Mouse (Mus musculus) lung, embryonic 15.5 days (tissue): Measurements from ENCODE around the gene Lin7a. TPM values are rescaled to one million over a fixed set of nuclear protein-coding genes. Genes with fewer than 3 reads are reported as not detected.
"Not testable (repeated sequence)": the region's sequence is repeated elsewhere in the genome, so short reads cannot be mapped to it uniquely, and the experiment has no call there.

Experiments
- ATAC-seq: fragments of 200-750 bp; cut with Nextera tagmentation; 2 replicates; pipeline ENCODE4 v1.8.0; 2017; ENCODE audit warnings: moderate number of reproducible peaks, borderline replicate concordance; ENCODE audit not compliant: low FRiP score, low TSS enrichment; ENCODE audit errors: extremely low read depth
- H3K27ac ChIP-seq: fragments of 300-500 bp; sonication (generic); 2 replicates; pipeline ENCODE4 v1.5.1; 2015; ENCODE audit warnings: moderate library complexity, mild to moderate bottlenecking, inconsistent platforms
- H3K27me3 ChIP-seq: fragments of 300-500 bp; sonication (generic); 2 replicates; pipeline ENCODE4 v1.6.1; 2015; ENCODE audit warnings: inconsistent platforms
- H3K36me3 ChIP-seq: fragments of 300-500 bp; sonication (generic); 2 replicates; pipeline ENCODE4 v1.6.1; 2015; ENCODE audit warnings: inconsistent platforms
- H3K4me1 ChIP-seq: fragments of 300-500 bp; sonication (generic); 2 replicates; pipeline ENCODE4 v1.6.1; 2015; ENCODE audit warnings: inconsistent platforms
- H3K4me2 ChIP-seq: fragments of 300-500 bp; sonication (generic); 2 replicates; pipeline ENCODE4 v1.6.1; 2015; ENCODE audit warnings: inconsistent platforms, mild to moderate bottlenecking, moderate library complexity
- H3K4me3 ChIP-seq: fragments of 300-500 bp; sonication (generic); 2 replicates; pipeline ENCODE4 v1.5.1; 2015; ENCODE audit warnings: mild to moderate bottlenecking, inconsistent platforms
- H3K9ac ChIP-seq: fragments of 300-500 bp; sonication (generic); 2 replicates; pipeline ENCODE4 v1.6.1; 2015; ENCODE audit warnings: inconsistent platforms
- H3K9me3 ChIP-seq: fragments of 300-500 bp; sonication (generic); 2 replicates; pipeline ENCODE4 v1.6.1; 2016; ENCODE audit warnings: inconsistent platforms
- WGBS: fragments of 180-500 bp; shearing (Covaris S2); methylation state at CpG from one replicate; pipeline ENCODE4 v1.1.7; 2015; 5-methylcytosine and 5-hydroxymethylcytosine counted together
- polyA plus RNA-seq: library from polyadenylated mRNA; unstranded; fragments of >200 nt; fragmentation: Nextera tagmentation; extraction: Ambion mirVana; gene quantifications from 2 replicates; pipeline ENCODE4 v1.2.1, GENCODE M21; 2015

Lin7a gene
- polyA plus RNA-seq, 1 experiment from 2014 or later = 5.5 TPM

GRCm38 (mm10) chr10:107238151-107238860 is 33.2 kb upstream of the Lin7a start:
- Histone ChIP-seq H3K9ac (no peak overlapping the region), H3K27me3 (no peaks in the 10 kb centered on the region), H3K4me1 (0 out of 2 replicates have a peak, but pooled peaks cover 5% of the 10 kb centered on the region), H3K27ac (no peak overlapping the region), H3K36me3 (no peaks in the 10 kb centered on the region), H3K4me3 (no peak overlapping the region), H3K9me3 (no peaks in the 10 kb centered on the region), H3K4me2 (no peak overlapping the region)
- WGBS = 53% methylated on average over 2 of the region's 2 CpGs
- no peak for ATAC-seq

- ATAC-seq = no peak
- Histone ChIP-seq H3K27ac (no peak overlapping the region), H3K36me3 (no peaks in the 10 kb centered on the region), H3K4me2 (no peak overlapping the region), H3K4me1 (0 out of 2 replicates have a peak, but pooled peaks cover 5% of the 10 kb centered on the region), H3K27me3 (no peaks in the 10 kb centered on the region), H3K9ac (no peak overlapping the region), H3K9me3 (no peaks in the 10 kb centered on the region), H3K4me3 (no peak overlapping the region)
- WGBS = 67% methylated on average over 3 of the region's 3 CpGs
These were observed 32.5 kb upstream of the Lin7a start for GRCm38 (mm10) chr10:107238861-107239435.

DNA sequence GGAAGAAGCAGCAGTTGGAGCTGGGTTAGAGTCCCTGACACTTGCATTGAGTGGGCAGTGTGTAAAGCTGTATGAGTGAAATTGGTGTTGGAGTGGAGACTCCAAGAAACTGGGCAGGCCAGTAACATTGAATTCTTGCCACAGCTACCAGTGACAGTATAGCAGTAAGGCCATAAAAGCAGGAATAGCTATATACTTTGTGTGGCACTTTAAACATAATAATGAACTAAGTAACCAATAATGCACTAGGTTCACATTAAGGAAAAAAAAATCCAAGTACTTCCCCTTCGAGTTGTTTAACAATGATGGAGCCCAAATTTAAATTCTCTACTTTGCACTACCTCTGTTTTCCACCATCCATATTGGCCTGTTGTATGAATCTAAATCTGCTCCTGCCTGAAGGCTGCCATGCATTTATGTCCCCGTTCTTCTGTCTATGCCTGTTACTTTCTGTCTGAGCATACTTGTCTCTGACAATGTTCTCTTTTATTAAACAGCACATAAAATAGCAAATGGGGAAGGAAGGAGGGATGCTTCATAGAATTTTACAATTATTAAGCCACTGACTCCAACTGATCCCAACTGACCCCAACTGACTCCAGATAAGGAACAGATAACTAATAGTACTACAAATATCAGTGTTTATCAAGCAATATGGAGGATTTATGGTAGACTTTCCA is 31.7 kb upstream of the Lin7a start:
- 0 out of 2 replicates have a peak, but pooled peaks cover 5% of the 10 kb centered on the region for H3K4me1 ChIP-seq
- WGBS = 76% methylated on average over 2 of the region's 2 CpGs
- no peak overlapping the region for H3K4me2 ChIP-seq
- no peaks in the 10 kb centered on the region for H3K27me3 ChIP-seq
- H3K9me3 ChIP-seq = no peaks in the 10 kb centered on the region
- no peak overlapping the region for H3K4me3 ChIP-seq
- no peak overlapping the region for H3K27ac ChIP-seq
- no peak overlapping the region for H3K9ac ChIP-seq
- ATAC-seq = no peak
- H3K36me3 ChIP-seq = no peaks in the 10 kb centered on the region

DNA sequence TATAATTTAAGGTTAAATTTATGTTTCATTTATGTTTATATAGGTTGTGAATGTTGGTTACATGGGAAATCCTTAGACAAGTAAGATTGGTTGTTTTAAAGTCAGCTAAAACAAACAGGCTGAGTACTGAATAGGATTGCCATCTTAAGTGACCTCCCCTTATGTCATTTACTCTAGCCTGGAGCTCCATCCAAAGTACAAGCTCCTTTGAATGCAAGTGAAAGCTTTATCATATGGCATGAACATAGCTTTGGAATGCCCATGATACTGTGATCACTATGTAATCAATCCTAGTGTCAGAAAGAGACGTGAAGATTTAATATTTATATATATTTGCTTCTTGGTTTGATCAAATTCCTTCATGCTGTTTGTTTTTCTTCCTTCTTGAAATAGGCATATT is 31.0 kb upstream of the Lin7a start:
- H3K9ac ChIP-seq = no peak overlapping the region
- no peak overlapping the region for H3K27ac ChIP-seq
- 43% methylated on average over 1 of the region's 1 CpGs for WGBS
- no peak for ATAC-seq
- 0 out of 2 replicates have a peak, but pooled peaks cover 5% of the 10 kb centered on the region for H3K4me1 ChIP-seq
- H3K4me2 ChIP-seq = no peak overlapping the region
- H3K27me3 ChIP-seq = no peaks in the 10 kb centered on the region
- no peak overlapping the region for H3K4me3 ChIP-seq
- H3K9me3 ChIP-seq = no peaks in the 10 kb centered on the region
- no peaks in the 10 kb centered on the region for H3K36me3 ChIP-seq

DNA sequence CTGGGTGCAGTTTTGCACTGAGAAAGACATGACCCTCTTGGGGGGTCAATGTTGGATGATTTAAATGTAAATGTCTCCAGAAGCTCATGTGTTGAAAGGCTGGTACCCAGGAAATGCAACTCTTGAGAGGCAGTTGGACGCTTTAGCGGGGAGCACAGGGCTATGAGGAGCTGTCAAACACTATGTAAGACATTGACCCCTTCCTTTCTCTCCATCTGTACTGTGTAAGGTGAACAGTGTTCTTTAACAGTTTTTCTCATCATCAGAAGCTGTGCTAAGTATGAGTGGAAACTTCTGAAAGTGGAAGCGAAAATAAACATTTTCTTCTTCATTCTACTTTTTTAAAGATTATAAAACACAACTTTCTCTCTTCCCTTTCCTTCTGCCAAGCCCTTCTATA is 30.5 kb upstream of the Lin7a start:
- 79% methylated on average over 3 of the region's 3 CpGs for WGBS

GRCm38 (mm10) chr10:107241406-107241805 is 30.1 kb upstream of the Lin7a start:
- no peaks in the 10 kb centered on the region for H3K9me3 ChIP-seq
- no peak overlapping the region for H3K4me3 ChIP-seq
- H3K9ac ChIP-seq = no peak overlapping the region
- no peak for ATAC-seq
- H3K27ac ChIP-seq = no peak overlapping the region
- no peaks in the 10 kb centered on the region for H3K36me3 ChIP-seq
- H3K4me2 ChIP-seq = no peak overlapping the region
- H3K4me1 ChIP-seq = 0 out of 2 replicates have a peak, but pooled peaks cover 5% of the 10 kb centered on the region
- H3K27me3 ChIP-seq = no peaks in the 10 kb centered on the region

More for the DNA sequence above, 30.5 kb upstream of the Lin7a start:
- no peak for ATAC-seq
- no peaks in the 10 kb centered on the region for H3K27me3 ChIP-seq
- H3K36me3 ChIP-seq = no peaks in the 10 kb centered on the region
- 0 out of 2 replicates have a peak, but pooled peaks cover 5% of the 10 kb centered on the region for H3K4me1 ChIP-seq
- no peak overlapping the region for H3K27ac ChIP-seq
- H3K9ac ChIP-seq = no peak overlapping the region
- H3K4me2 ChIP-seq = no peak overlapping the region
- H3K9me3 ChIP-seq = no peaks in the 10 kb centered on the region
- H3K4me3 ChIP-seq = no peak overlapping the region

DNA sequence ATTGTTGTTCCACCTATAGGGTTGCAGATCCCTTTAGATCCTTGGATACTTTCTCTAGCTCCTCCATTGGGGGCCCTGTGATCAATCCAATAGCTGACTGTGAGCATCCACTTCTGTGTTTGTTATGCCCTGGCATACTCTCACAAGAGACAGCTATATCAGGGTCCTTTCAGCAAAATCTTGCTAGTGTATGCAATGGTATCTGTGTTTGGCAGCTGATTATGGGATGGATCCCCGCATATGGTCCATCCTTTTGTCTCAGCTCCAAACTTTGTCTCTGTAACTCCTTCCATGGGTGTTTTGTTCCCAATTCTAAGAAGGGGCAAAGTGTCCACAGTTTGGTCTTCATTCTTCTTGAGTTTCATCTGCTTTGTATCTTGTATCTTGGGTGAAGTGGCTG is 29.5 kb upstream of the Lin7a start:
- H3K9ac ChIP-seq, H3K9me3 ChIP-seq, H3K36me3 ChIP-seq, H3K4me3 ChIP-seq, ATAC-seq, H3K4me2 ChIP-seq, H3K27me3 ChIP-seq, H3K27ac ChIP-seq, H3K4me1 ChIP-seq: not testable (repeated sequence)
- WGBS = 89% methylated on average over 1 of the region's 1 CpGs

DNA sequence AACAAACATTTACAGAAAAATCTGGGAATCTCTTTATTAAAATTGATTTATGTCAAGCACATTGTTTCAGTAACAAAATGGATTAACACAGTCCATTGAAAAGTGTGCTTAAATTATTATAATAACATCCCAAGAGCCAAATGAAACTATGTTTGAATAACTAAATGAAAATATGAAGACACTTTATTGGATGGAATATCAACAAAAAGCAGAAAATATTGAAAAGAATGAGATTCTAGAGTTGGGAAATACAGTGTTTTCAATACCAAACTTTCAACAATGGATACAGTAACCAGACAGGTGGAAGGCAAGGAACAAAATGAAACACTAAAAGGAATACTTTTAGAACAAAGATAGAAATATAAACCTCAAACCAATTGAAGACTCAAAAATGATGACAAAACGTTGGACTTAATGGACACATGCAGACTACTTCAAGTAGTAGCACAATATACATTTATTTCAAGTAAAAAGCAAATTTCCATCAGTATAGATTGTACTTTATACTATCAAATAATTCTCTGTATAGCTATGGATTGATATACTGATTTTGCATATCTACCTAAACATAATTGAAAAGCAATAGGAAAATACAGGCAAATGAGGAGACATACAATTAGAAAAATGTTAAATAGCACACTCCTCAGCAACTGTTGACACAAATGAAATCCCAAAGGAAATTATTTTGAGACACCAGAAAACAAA is 28.6 kb upstream of the Lin7a start:
- no peak overlapping the region for H3K9ac ChIP-seq
- no peak for ATAC-seq
- no peaks in the 10 kb centered on the region for H3K36me3 ChIP-seq
- no peaks in the 10 kb centered on the region for H3K9me3 ChIP-seq
- 79% methylated on average over 1 of the region's 1 CpGs for WGBS
- H3K27ac ChIP-seq = no peak overlapping the region
- H3K4me3 ChIP-seq = no peak overlapping the region
- H3K4me2 ChIP-seq = no peak overlapping the region
- no peaks in the 10 kb centered on the region for H3K27me3 ChIP-seq
- H3K4me1 ChIP-seq = 0 out of 2 replicates have a peak, but pooled peaks cover 5% of the 10 kb centered on the region

- Histone ChIP-seq H3K9ac (no peak overlapping the region), H3K4me2 (no peak overlapping the region), H3K36me3 (no peaks in the 10 kb centered on the region), H3K9me3 (no peaks in the 10 kb centered on the region), H3K27me3 (no peaks in the 10 kb centered on the region), H3K4me3 (no peak overlapping the region), H3K27ac (no peak overlapping the region), H3K4me1 (no peaks in the 10 kb centered on the region)
- ATAC-seq = no peak
- WGBS = 66% methylated on average over 2 of the region's 2 CpGs
These were observed 27.3 kb upstream of the Lin7a start for GRCm38 (mm10) chr10:107244211-107244610.

DNA sequence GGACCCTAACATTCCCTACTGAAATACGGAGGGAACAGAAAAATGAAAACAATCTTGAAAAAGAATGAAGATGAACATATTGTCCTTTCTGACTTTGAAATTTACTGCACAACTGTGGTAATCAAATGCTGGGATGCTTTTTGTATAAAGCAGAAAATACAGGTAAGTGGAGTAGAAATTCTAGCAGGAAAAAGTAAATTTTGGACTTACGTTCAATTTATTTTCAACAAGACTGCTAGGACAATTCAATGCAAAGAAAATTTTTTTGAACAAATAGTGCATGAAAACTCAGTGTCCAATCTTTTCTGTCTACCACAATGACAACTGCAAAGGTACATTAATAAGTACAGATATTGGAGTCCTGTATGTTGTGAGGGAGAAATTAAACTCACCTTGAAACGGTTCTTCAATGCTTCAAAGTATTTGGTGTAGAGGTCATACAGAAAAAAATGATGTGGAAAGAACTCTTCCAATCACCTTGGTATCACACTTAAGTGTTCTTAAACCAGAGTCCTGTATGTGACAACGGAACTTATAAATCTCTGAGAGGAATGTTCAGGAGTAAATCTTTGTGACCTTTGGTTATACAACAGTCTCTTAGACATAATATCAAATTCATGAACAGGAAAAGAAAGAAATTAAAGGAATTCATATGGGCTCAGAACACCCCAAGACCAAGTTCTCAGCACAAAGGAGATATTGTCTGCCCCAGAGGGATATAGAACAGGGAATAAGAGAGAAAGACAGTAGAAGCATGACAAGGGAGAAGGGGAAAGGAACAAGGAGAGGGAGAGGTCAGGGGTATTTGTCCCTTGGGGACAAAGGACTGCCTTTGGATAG is 26.6 kb upstream of the Lin7a start:
- Histone ChIP-seq H3K4me1 (no peaks in the 10 kb centered on the region), H3K36me3 (no peaks in the 10 kb centered on the region), H3K9me3 (no peaks in the 10 kb centered on the region), H3K27ac (no peak overlapping the region), H3K9ac (no peak overlapping the region), H3K27me3 (no peaks in the 10 kb centered on the region), H3K4me3 (no peak overlapping the region), H3K4me2 (no peak overlapping the region)
- ATAC-seq = no peak
- 73% methylated on average over 4 of the region's 4 CpGs for WGBS

GRCm38 (mm10) chr10:107245531-107245840 is 26.0 kb upstream of the Lin7a start:
- no peak overlapping the region for H3K27ac ChIP-seq
- no peaks in the 10 kb centered on the region for H3K4me1 ChIP-seq
- ATAC-seq = no peak
- no peaks in the 10 kb centered on the region for H3K36me3 ChIP-seq
- H3K27me3 ChIP-seq = no peaks in the 10 kb centered on the region
- H3K9me3 ChIP-seq = no peaks in the 10 kb centered on the region
- 51% methylated on average over 2 of the region's 2 CpGs for WGBS
- no peak overlapping the region for H3K9ac ChIP-seq
- H3K4me2 ChIP-seq = no peak overlapping the region
- no peak overlapping the region for H3K4me3 ChIP-seq
